Mouse (Mus musculus) midbrain, postnatal 0 days (tissue): ENCODE results near the gene Nfia. TPM values are rescaled to one million over a fixed set of nuclear protein-coding genes. Genes with fewer than 3 reads are reported as not detected.
A peak's percentile ranks its signal among the peaks of the same experiment; 100 is the strongest.

Experiments
- ATAC-seq: fragments of 200-750 bp; cut with Nextera tagmentation; 2 replicates; pipeline ENCODE4 v1.8.0; 2017; ENCODE audit warnings: moderate number of reproducible peaks, mild to moderate bottlenecking, moderate TSS enrichment, moderate library complexity; ENCODE audit not compliant: low FRiP score
- DNase-seq: peaks from one replicate; pipeline ENCODE4 v3.0.0-alpha.2; 2015; ENCODE audit warnings: low spot score
- H3K27ac ChIP-seq: fragments of 300-500 bp; sonication (generic); 2 replicates; pipeline ENCODE4 v1.5.1; 2014; ENCODE audit warnings: low read depth, mild to moderate bottlenecking, low read length, mixed read lengths
- H3K27me3 ChIP-seq: fragments of 300-500 bp; sonication (generic); 2 replicates; pipeline ENCODE4 v1.6.1; 2014; ENCODE audit warnings: low read length, control low read depth, mixed read lengths; ENCODE audit not compliant: insufficient read depth
- H3K36me3 ChIP-seq: fragments of 300-500 bp; sonication (generic); 2 replicates; pipeline ENCODE4 v1.6.1; 2014; ENCODE audit warnings: low read length, control low read depth, mixed read lengths; ENCODE audit not compliant: insufficient read depth
- H3K4me1 ChIP-seq: fragments of 300-500 bp; sonication (generic); 2 replicates; pipeline ENCODE4 v1.6.1; 2014; ENCODE audit warnings: mild to moderate bottlenecking, control low read depth, antibody characterized with exemption, low read length, mixed read lengths; ENCODE audit not compliant: insufficient read depth
- H3K4me2 ChIP-seq: fragments of 300-500 bp; sonication (generic); 2 replicates; pipeline ENCODE4 v1.6.1; 2014; ENCODE audit warnings: low read depth, mild to moderate bottlenecking, low read length, mixed read lengths; ENCODE audit not compliant: poor library complexity, severe bottlenecking
- H3K4me3 ChIP-seq: fragments of 300-500 bp; sonication (generic); 2 replicates; pipeline ENCODE4 v1.5.1; 2014; ENCODE audit warnings: low read depth, mild to moderate bottlenecking, low read length, moderate library complexity
- H3K9ac ChIP-seq: fragments of 300-500 bp; sonication (generic); replicated peaks from 2 replicates; pipeline ENCODE4 v1.6.1; 2014; ENCODE audit warnings: mild to moderate bottlenecking, low read length, moderate library complexity, mixed read lengths; ENCODE audit not compliant: poor library complexity, severe bottlenecking
- H3K9me3 ChIP-seq: fragments of 300-500 bp; sonication (generic); 2 replicates; pipeline ENCODE4 v1.6.1; 2016; ENCODE audit warnings: low read length, control low read depth
- CTCF ChIP-seq: IDR thresholded peaks from 2 replicates; pipeline ENCODE4 v1.5.1; 2016; ENCODE audit warnings: antibody characterized with exemption, mild to moderate bottlenecking
- WGBS: fragments of 180-500 bp; shearing (Covaris S2); extraction: QIAGEN DNeasy Blood & Tissue Kit; methylation state at CpG from one replicate; pipeline ENCODE4 v1.1.7; 2014; 5-methylcytosine and 5-hydroxymethylcytosine counted together
- polyA plus RNA-seq: library from polyadenylated mRNA; unstranded; fragments of >200 nt; fragmentation: Nextera tagmentation; extraction: Ambion mirVana; gene quantifications from 2 replicates; pipeline ENCODE4 v1.2.1, GENCODE M21; 2015
- total RNA-seq: library from RNA; depleted of rRNA; stranded (reverse); fragments of >200 nt; gene quantifications from 2 replicates; pipeline ENCODE4 v1.2.3, GENCODE M21; 2014

Nfia gene
- total and polyA plus RNA-seq, 2 experiments from 2014 or later = 35.7 to 51.7 TPM

DNA sequence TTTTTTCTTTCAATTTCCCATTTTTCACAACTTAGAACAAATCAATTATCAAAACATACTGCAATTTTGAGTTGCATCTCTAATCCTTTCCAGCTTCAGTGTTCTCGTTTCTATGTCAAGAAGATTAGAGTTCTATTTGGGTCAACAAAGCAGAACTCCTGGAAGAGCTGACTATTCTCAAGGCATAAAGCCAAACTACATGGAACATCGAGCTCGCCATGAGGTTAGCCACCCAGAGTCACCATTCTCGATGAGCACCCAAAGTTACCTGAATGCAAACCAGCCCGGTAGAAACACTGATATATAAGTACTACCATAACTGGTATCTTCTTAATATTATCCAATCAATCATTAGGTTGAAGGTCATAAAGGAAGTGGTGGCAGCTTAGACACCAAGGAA is 5.0 kb upstream of the Nfia start:
- Histone ChIP-seq H3K4me2 (no peak overlapping the region), H3K36me3 (no peaks in the 10 kb centered on the region), H3K4me1 (no peaks in the 10 kb centered on the region), H3K9me3 (no peaks in the 10 kb centered on the region), H3K27me3 (no peaks in the 10 kb centered on the region), H3K9ac (no peak overlapping the region), H3K4me3 (no peak overlapping the region), H3K27ac (no peak overlapping the region)
- ATAC-seq (no peak), DNase-seq (no peak)
- TF ChIP-seq CTCF = no peak
- 89% methylated on average over 5 of the region's 5 CpGs for WGBS

DNA sequence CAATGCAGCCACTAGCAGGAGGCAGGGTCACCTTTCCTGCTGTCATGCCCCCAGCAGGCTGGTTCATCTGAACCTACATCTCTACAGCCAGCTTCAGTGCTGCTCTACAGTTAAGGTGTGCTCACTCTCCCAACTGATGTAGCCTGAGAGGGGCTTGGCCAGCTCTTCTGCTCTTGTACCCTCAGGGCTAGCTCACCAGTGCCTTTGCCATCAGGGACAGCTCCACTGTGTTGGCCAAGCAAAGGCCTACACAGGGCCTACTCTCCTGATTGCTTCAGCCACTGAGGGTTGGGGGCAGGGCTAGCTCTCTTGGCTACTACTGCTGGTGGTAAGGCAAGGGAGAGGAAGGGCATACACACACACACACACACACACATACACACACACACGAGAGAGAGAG is 2.7 kb upstream of the Nfia start:
- ATAC-seq = no peak
- Histone ChIP-seq H3K4me2 (no peak overlapping the region), H3K4me1 (0 out of 2 replicates have a peak, but pooled peaks cover 2% of the 10 kb centered on the region), H3K27me3 (peaks cover 10% of the 10 kb centered on the region), H3K36me3 (no peaks in the 10 kb centered on the region), H3K4me3 (no peak overlapping the region), H3K27ac (no peak overlapping the region), H3K9ac (no peak overlapping the region), H3K9me3 (no peaks in the 10 kb centered on the region)
- WGBS = 60% methylated on average over 1 of the region's 1 CpGs
- DNase-seq = no peak
- no peak for TF ChIP-seq CTCF

DNA sequence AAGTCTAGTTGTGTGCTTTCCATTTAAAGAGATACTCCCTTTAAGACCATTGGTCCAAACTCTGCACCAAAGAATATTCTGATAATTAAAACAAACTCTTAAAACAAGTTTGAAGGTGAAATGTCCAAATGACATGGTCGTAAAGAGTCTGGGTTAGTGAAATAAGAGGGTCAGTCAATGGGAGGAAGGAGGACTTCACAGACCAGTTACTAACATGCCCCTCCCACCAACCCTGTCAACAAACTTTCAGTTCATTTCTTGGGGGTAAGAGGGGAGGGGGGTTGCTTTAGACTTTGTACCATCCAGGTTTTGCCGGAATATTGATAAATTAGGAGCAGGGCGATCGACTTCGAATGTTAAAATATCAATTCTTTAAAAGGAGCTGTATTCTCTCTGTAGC is 1.1 kb upstream of the Nfia start:
- TF ChIP-seq CTCF = no peak
- no peak overlapping the region for H3K9ac ChIP-seq
- peak overlapping the region; percentile 69; the same call in 1 of the 2 replicates for H3K27ac ChIP-seq
- ATAC-seq (no peak), DNase-seq (no peak)
- peak overlapping the region; percentile 58 for H3K4me2 ChIP-seq
- peaks cover 21% of the 10 kb centered on the region for H3K27me3 ChIP-seq
- H3K4me3 ChIP-seq = peak overlapping the region; percentile 45
- no peaks in the 10 kb centered on the region for H3K36me3 ChIP-seq
- WGBS = 20% methylated on average over 5 of the region's 5 CpGs
- no peaks in the 10 kb centered on the region for H3K9me3 ChIP-seq
- H3K4me1 ChIP-seq = 0 out of 2 replicates have a peak, but pooled peaks cover 2% of the 10 kb centered on the region

DNA sequence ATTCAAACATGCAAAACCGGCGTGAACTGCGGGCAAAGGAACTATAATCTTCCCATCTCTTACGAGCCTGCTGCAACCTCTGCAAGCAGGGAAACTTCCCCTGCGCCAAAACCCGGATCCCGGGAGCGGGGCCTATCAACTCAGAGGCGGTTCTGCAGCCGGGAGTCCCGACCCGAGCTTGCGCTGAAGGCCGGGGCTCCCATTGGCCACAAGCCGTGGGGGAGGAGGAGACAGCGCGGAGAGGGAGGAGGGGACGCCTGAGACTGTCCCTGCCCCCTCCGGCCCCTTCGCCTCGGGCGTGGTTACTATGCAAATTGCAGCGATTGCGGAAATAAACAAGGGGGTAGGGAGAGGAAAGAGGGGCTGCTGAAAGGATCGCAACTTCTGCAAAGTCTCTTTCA is 450 bp upstream of the Nfia start:
- Histone ChIP-seq H3K27ac (peak overlapping the region; percentile 69), H3K4me1 (0 out of 2 replicates have a peak, but pooled peaks cover 2% of the 10 kb centered on the region), H3K9me3 (no peaks in the 10 kb centered on the region), H3K27me3 (peaks cover 21% of the 10 kb centered on the region), H3K4me2 (peak overlapping the region; percentile 58), H3K4me3 (peak overlapping the region; percentile 45), H3K9ac (peak overlapping the region; percentile 33; the same call in 1 of the 2 replicates), H3K36me3 (no peaks in the 10 kb centered on the region)
- no peak for TF ChIP-seq CTCF
- under 1% methylated on average over 25 of the region's 25 CpGs for WGBS
- DNase-seq (peak; percentile 97), ATAC-seq (peak; percentile 92)

DNA sequence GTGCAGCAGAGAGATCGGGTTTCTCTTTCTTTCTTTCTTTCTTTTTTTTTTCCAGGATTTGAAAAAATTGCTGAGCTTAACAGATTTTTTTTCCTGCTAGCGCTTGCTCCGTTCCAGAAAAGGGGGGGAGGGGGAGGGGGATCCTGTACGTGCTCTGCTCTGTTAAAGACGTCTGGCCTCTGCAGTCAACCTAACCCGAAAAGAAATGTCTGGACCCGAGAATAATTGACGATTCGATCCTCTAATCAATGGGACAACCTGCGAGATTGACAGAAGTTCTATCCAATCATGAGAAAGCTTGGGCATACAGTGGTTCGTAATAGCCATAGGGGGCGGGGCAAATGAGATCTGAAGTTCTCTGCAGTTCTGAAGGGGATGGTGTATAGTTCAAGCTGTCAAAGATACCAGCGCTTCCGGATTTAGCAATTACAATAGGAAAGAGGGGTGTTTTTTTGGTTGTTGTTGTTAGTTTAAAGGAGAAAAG is 618 bp downstream of the Nfia start:
- peak; percentile 12; the same call in 1 of the 2 replicates for TF ChIP-seq CTCF
- no peaks in the 10 kb centered on the region for H3K36me3 ChIP-seq
- ATAC-seq (peak; percentile 64), DNase-seq (peak; percentile 99)
- H3K9ac ChIP-seq = 0 out of 2 replicates have a peak overlapping the region, but pooled peaks have one; percentile 4
- no peaks in the 10 kb centered on the region for H3K9me3 ChIP-seq
- H3K4me1 ChIP-seq = 0 out of 2 replicates have a peak, but pooled peaks cover 2% of the 10 kb centered on the region
- peaks cover 21% of the 10 kb centered on the region for H3K27me3 ChIP-seq
- peak overlapping the region; percentile 45 for H3K4me3 ChIP-seq
- H3K4me2 ChIP-seq = peak overlapping the region; percentile 58
- peak overlapping the region; percentile 69; the same call in 1 of the 2 replicates for H3K27ac ChIP-seq
- WGBS = under 1% methylated on average over 14 of the region's 14 CpGs

DNA sequence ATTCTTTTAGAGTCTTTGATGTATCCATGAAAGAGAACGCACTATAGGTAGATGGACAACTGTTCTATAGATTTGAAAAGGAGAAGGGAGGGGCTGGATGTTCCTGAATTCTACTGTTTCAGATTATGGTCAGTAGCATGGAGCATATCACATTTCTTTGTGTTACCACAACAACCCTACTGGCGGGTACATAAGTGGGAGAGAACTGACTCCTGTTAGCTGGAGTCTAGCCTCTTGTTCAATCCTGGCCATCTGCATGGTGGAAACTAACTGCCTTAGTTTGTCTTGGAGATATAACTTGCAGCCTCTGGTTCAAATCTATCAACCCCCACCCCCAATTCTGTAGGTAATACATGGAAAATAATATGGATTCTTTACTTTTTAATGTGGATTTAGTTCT is 1.3 kb downstream of the Nfia start:
- DNase-seq (no peak), ATAC-seq (no peak)
- H3K9ac ChIP-seq = no peak overlapping the region
- 49% methylated on average over 2 of the region's 2 CpGs for WGBS
- H3K36me3 ChIP-seq = no peaks in the 10 kb centered on the region
- no peak overlapping the region for H3K27ac ChIP-seq
- no peak for TF ChIP-seq CTCF
- peak overlapping the region; percentile 58 for H3K4me2 ChIP-seq
- H3K9me3 ChIP-seq = no peaks in the 10 kb centered on the region
- H3K4me1 ChIP-seq = 0 out of 2 replicates have a peak, but pooled peaks cover 2% of the 10 kb centered on the region
- H3K27me3 ChIP-seq = peaks cover 25% of the 10 kb centered on the region
- peak overlapping the region; percentile 45; the same call in 1 of the 2 replicates for H3K4me3 ChIP-seq
